Mouse (Mus musculus) embryonic facial prominence, embryonic 13.5 days (tissue): Measurements from ENCODE around the gene Eps8l3. TPM values are rescaled to one million over a fixed set of nuclear protein-coding genes. Genes with fewer than 3 reads are reported as not detected.

Experiments
- ATAC-seq: fragments of 200-750 bp; cut with Nextera tagmentation; 2 replicates; pipeline ENCODE4 v1.8.0; 2017; ENCODE audit warnings: low read depth; ENCODE audit not compliant: insufficient number of reproducible peaks, insufficient read depth, low FRiP score, low TSS enrichment
- H3K27ac ChIP-seq: fragments of 300-500 bp; sonication (generic); 2 replicates; pipeline ENCODE4 v1.5.1; 2015; ENCODE audit warnings: moderate library complexity, mild to moderate bottlenecking, inconsistent platforms
- H3K27me3 ChIP-seq: fragments of 300-500 bp; sonication (generic); 2 replicates; pipeline ENCODE4 v1.6.1; 2015; ENCODE audit warnings: mild to moderate bottlenecking, inconsistent platforms
- H3K36me3 ChIP-seq: fragments of 300-500 bp; sonication (generic); 2 replicates; pipeline ENCODE4 v1.6.1; 2015; ENCODE audit warnings: mild to moderate bottlenecking, inconsistent platforms
- H3K4me1 ChIP-seq: fragments of 300-500 bp; sonication (generic); 2 replicates; pipeline ENCODE4 v1.6.1; 2015; ENCODE audit warnings: inconsistent platforms
- H3K4me2 ChIP-seq: fragments of 300-500 bp; sonication (generic); 2 replicates; pipeline ENCODE4 v1.6.1; 2015; ENCODE audit warnings: moderate library complexity, mild to moderate bottlenecking, inconsistent platforms
- H3K4me3 ChIP-seq: fragments of 300-500 bp; sonication (generic); 2 replicates; pipeline ENCODE4 v1.5.1; 2015; ENCODE audit warnings: mild to moderate bottlenecking, inconsistent platforms
- H3K9ac ChIP-seq: fragments of 300-500 bp; sonication (generic); 2 replicates; pipeline ENCODE4 v1.6.1; 2015; ENCODE audit warnings: mild to moderate bottlenecking, inconsistent platforms
- H3K9me3 ChIP-seq: fragments of 300-500 bp; sonication (generic); 2 replicates; pipeline ENCODE4 v1.6.1; 2016; ENCODE audit warnings: inconsistent platforms
- WGBS: fragments of 180-500 bp; shearing (Covaris S2); methylation state at CpG from one replicate; pipeline ENCODE4 v1.1.7; 2015; ENCODE audit warnings: mixed read lengths; 5-methylcytosine and 5-hydroxymethylcytosine counted together
- polyA plus RNA-seq: library from polyadenylated mRNA; unstranded; fragments of >200 nt; fragmentation: Nextera tagmentation; extraction: Ambion mirVana; gene quantifications from 2 replicates; pipeline ENCODE4 v1.2.1, GENCODE M21; 2015

Gene Eps8l3
- polyA plus RNA-seq, 1 experiment from 2014 or later, result not detected

DNA sequence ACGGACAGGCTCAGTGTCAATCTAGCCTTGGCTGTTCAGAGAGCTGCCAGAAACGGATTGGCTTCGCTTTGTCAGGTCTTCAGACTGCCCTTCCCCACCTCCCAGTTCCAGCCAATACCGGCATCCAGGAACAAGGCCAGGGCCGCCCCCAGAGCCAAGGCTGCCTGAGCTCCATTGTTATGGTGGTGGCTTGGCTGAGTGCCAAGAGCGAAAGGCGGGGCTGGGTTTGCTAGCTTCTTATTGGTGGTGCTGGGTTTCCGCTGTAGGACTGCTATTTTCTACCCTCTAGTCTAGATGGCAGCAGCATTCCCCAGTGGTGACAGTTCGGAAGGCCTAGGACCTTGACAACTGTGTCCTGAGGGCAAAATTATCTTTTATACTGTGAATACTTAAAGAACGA lies 54.6 kb downstream of the Eps8l3 start, which contains the start of gene Gstm7:
Gene Gstm7, minus strand, starts transcription at position 148 of the 400 bp plus-strand sequence.
- Histone ChIP-seq H3K9me3 (no peaks in the 10 kb centered on the region), H3K27ac (0 out of 2 replicates have a peak within 1 kb of the TSS, but pooled peaks have one; percentile 60), H3K4me1 (0 out of 2 replicates have a peak, but pooled peaks cover 6% of the 10 kb centered on the region), H3K36me3 (no peaks in the 10 kb centered on the region), H3K4me3 (peak within 1 kb of the TSS; percentile 36), H3K4me2 (peak within 1 kb of the TSS; percentile 57), H3K27me3 (no peaks in the 10 kb centered on the region), H3K9ac (peak within 1 kb of the TSS; percentile 60)
- peak; percentile 92 for ATAC-seq
- WGBS, result 5% methylated on average over 10 of the region's 10 CpGs

DNA sequence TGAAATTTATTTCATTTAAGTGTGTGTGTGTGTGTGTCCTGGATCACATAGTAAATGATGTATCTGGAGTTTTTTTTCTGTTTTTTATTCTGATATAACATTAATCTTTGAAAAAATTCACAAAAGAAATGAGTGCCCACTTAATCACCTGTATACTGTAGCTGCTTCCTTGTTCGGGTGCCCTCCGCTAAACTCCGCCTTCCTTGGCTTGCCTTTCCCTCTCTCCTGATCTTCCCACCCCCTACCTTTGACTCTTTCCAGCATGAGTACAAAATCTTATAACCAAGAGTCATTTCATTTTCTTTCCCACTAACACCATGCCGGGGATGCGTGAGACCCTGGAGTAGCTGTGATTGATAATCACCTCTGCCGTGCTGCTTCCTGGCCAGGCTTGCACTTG lies 55.1 kb downstream of the Eps8l3 start:
- Histone ChIP-seq H3K4me3 (no peak overlapping the region), H3K27ac (no peak overlapping the region), H3K4me2 (0 out of 2 replicates have a peak overlapping the region, but pooled peaks have one; percentile 57), H3K4me1 (0 out of 2 replicates have a peak, but pooled peaks cover 6% of the 10 kb centered on the region), H3K9me3 (no peaks in the 10 kb centered on the region), H3K36me3 (no peaks in the 10 kb centered on the region), H3K9ac (no peak overlapping the region), H3K27me3 (no peaks in the 10 kb centered on the region)
- 77% methylated on average over 6 of the region's 6 CpGs for WGBS
- no peak for ATAC-seq

DNA sequence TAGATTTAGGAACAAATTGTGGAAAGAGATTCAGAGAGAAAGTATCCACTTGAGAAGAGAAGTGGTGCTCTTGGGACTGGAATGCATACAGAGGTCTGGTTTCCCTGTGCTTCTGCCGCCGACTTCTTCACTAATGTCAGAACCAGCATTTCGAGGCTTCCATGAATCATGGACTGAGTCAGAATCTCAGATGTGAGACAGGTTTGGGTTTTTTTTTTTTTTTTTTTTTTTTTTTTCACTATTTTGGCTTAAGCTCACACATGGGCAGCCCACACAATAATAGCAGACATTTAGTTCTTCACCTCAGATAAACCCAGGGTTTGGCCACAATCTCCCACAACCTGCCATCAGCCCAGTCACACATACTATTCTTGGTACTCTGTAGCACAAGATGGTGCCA lies 58.2 kb downstream of the Eps8l3 start:
- Histone ChIP-seq H3K4me3 (no peak overlapping the region), H3K36me3 (no peaks in the 10 kb centered on the region), H3K4me1 (0 out of 2 replicates have a peak, but pooled peaks cover 6% of the 10 kb centered on the region), H3K27me3 (no peaks in the 10 kb centered on the region), H3K27ac (no peak overlapping the region), H3K9ac (no peak overlapping the region), H3K9me3 (no peaks in the 10 kb centered on the region), H3K4me2 (no peak overlapping the region)
- ATAC-seq, result no peak
- 84% methylated on average over 3 of the region's 3 CpGs for WGBS

DNA sequence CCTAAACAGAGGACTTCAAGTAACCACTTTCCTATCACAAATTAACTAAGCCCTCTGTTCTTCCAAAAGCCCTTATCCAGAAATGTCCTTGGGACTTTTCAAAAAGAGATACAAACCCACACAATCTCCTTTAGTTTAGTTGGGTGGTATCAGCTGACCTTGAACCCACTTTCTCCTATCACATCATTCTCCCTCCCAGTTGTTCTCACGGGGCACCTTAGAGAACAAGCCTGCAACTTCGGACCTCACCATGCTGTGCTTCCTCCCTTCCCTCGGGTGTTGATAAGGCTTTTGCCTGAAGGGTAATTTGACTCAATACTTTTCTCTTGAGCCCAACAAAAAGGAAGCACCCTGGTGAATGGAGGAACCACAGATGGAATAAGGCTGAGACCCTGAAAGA lies 58.9 kb downstream of the Eps8l3 start:
- no peak overlapping the region for H3K27ac ChIP-seq
- no peaks in the 10 kb centered on the region for H3K27me3 ChIP-seq
- H3K36me3 ChIP-seq, result no peaks in the 10 kb centered on the region
- H3K9me3 ChIP-seq, result no peaks in the 10 kb centered on the region
- 0 out of 2 replicates have a peak, but pooled peaks cover 6% of the 10 kb centered on the region for H3K4me1 ChIP-seq
- no peak for ATAC-seq
- H3K9ac ChIP-seq, result no peak overlapping the region
- no peak overlapping the region for H3K4me2 ChIP-seq
- H3K4me3 ChIP-seq, result no peak overlapping the region
- 58% methylated on average over 3 of the region's 3 CpGs for WGBS

DNA sequence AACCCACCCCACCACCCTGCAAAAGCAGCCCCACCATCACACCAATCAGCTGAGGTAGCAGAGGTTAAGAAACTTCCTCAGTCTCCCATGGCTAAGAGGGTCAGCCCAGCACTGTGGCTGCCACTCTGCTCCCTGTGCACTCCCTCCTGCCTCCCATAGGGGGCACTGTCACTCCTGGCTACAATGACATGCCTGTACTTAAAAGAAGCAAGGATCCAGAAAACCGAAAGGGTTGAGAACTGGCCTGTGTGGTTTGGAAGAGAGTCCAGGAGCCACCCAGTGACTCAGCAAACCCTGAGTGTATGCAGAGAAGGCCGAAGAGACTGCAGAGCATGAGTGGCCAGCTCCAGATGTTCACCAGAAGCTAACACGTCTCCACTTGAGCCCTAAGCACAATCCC lies 62.4 kb downstream of the Eps8l3 start:
- H3K9me3 ChIP-seq, result no peaks in the 10 kb centered on the region
- H3K4me2 ChIP-seq, result no peak overlapping the region
- no peak overlapping the region for H3K4me3 ChIP-seq
- H3K4me1 ChIP-seq, result peaks cover 5% of the 10 kb centered on the region; the same call in 1 of the 2 replicates
- no peak overlapping the region for H3K9ac ChIP-seq
- WGBS, result 49% methylated on average over 3 of the region's 3 CpGs
- H3K36me3 ChIP-seq, result no peaks in the 10 kb centered on the region
- H3K27me3 ChIP-seq, result no peaks in the 10 kb centered on the region
- no peak overlapping the region for H3K27ac ChIP-seq
- ATAC-seq, result no peak

DNA sequence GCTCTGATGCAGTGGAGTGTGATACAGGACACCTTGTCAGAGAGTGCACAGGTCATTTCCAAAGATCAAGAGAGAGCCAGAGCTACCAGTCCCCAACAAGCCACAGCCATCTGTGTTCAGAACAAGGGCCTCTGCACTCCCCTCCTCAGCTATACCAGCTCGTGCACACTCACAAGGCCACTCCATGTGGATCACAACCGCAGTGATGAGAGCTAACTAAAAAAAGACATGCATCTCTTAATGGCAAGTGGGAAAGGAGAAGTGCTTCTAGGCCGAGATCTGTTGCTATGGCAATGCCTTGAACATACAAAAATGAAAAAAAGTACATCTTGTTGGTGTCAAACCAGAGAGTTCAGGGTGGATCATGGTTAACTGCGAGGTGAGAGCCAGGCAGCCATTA lies 62.8 kb downstream of the Eps8l3 start:
- no peak overlapping the region for H3K9ac ChIP-seq
- H3K36me3 ChIP-seq, result no peaks in the 10 kb centered on the region
- H3K4me1 ChIP-seq, result peaks cover 5% of the 10 kb centered on the region; the same call in 1 of the 2 replicates
- 86% methylated on average over 4 of the region's 4 CpGs for WGBS
- H3K9me3 ChIP-seq, result no peaks in the 10 kb centered on the region
- H3K27me3 ChIP-seq, result no peaks in the 10 kb centered on the region
- H3K27ac ChIP-seq, result no peak overlapping the region
- ATAC-seq, result no peak
- H3K4me2 ChIP-seq, result no peak overlapping the region
- H3K4me3 ChIP-seq, result no peak overlapping the region

DNA sequence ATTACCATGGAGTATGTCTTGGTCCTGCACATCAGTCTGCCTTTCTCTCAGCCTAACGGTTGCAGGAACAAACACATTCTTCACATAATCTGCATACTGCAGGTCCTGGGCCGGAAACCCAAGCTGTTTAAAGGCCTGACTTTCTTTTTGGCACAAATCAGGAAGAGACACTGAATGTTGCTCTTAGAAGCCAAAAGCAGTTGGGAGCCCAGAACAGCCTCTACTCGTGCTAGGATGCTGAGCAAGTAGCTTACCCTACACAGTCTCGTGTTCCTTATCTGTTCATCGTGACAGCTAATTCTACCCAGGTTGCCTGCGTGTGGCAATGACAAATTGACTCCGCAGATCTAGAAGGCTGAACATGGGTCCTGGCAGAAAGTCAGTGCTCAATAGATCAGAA lies 63.5 kb downstream of the Eps8l3 start:
- H3K4me2 ChIP-seq, result no peak overlapping the region
- WGBS, result 64% methylated on average over 7 of the region's 7 CpGs
- H3K9ac ChIP-seq, result no peak overlapping the region
- no peaks in the 10 kb centered on the region for H3K36me3 ChIP-seq
- ATAC-seq, result no peak
- H3K4me3 ChIP-seq, result no peak overlapping the region
- no peak overlapping the region for H3K27ac ChIP-seq
- no peaks in the 10 kb centered on the region for H3K27me3 ChIP-seq
- H3K9me3 ChIP-seq, result no peaks in the 10 kb centered on the region
- peaks cover 5% of the 10 kb centered on the region; the same call in 1 of the 2 replicates for H3K4me1 ChIP-seq

DNA sequence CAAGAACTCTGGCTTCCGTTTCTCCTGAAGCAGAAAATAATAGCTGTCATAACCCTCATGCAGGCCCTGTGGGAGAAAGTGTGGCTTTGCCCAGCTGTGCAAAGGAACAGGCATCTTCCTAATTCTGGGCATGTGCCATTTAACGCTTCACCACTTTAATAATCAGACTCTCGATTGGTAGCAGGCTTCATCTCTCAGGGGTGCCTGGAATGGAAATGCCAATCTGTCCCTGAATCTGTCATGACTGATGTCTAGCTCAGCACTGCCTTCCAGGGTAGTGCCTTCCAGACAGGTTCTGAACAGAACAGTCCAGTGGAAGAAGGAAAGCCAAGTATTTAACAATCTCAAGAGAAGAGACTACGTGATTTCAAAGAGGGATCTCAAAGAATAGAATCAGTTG lies 64.2 kb downstream of the Eps8l3 start:
- no peak for ATAC-seq
- no peak overlapping the region for H3K4me3 ChIP-seq
- no peak overlapping the region for H3K4me2 ChIP-seq
- H3K27ac ChIP-seq, result no peak overlapping the region
- WGBS, result 73% methylated on average over 4 of the region's 4 CpGs
- H3K9me3 ChIP-seq, result no peaks in the 10 kb centered on the region
- H3K4me1 ChIP-seq, result peaks cover 5% of the 10 kb centered on the region; the same call in 1 of the 2 replicates
- H3K36me3 ChIP-seq, result no peaks in the 10 kb centered on the region
- no peak overlapping the region for H3K9ac ChIP-seq
- no peaks in the 10 kb centered on the region for H3K27me3 ChIP-seq

Other genes starting within 250 kb of the Eps8l3 start
- not detected in 2 replicates for gene Gm10961, start 245.9 kb upstream of the Eps8l3 start, polyA plus RNA-seq
- gene Strip1, start 245.5 kb upstream of the Eps8l3 start, polyA plus RNA-seq, result 65.3 and 69.1 TPM in 2 replicates
- 91.9 and 93.2 TPM in 2 replicates for gene Ahcyl1, start 180.7 kb upstream of the Eps8l3 start, polyA plus RNA-seq
- gene Csf1, start 116.8 kb upstream of the Eps8l3 start, polyA plus RNA-seq, result 9.7 and 9.8 TPM in 2 replicates
- 250 and 275 TPM in 2 replicates for gene Gstm5, start 18.6 kb downstream of the Eps8l3 start, polyA plus RNA-seq
- 30.6 and 31.3 TPM in 2 replicates for gene Gstm7, start 54.6 kb downstream of the Eps8l3 start, polyA plus RNA-seq
- gene Gstm6, start 66.5 kb downstream of the Eps8l3 start, polyA plus RNA-seq, result 10.7 and 13.5 TPM in 2 replicates
- gene Gstm3, start 92.1 kb downstream of the Eps8l3 start, polyA plus RNA-seq, result 0.28 TPM in 1 of 2 replicates, not detected in the other
- 42.0 and 46.6 TPM in 2 replicates for gene Gstm2, start 109.2 kb downstream of the Eps8l3 start, polyA plus RNA-seq
- gene Gstm1, start 140.7 kb downstream of the Eps8l3 start, polyA plus RNA-seq, result 83.2 and 113 TPM in 2 replicates
- gene Gstm4, start 167.7 kb downstream of the Eps8l3 start, polyA plus RNA-seq, result 15.0 and 15.8 TPM in 2 replicates
- gene Ampd2, start 209.4 kb downstream of the Eps8l3 start, polyA plus RNA-seq, result 38.4 and 44.5 TPM in 2 replicates
- 0.83 and 0.85 TPM in 2 replicates for gene Gnat2, start 215.6 kb downstream of the Eps8l3 start, polyA plus RNA-seq